Mouse (Mus musculus) CH12.LX (cell line): ENCODE results near the gene Fchsd2. TPM values are rescaled to one million over a fixed set of nuclear protein-coding genes. Genes with fewer than 3 reads are reported as not detected.

Experiments used
- DNase-seq: peaks from one replicate; pipeline ENCODE4 v3.0.0-alpha.2; 2013; ENCODE audit errors: extremely low read depth
- H3K27ac ChIP-seq: 2 replicates; pipeline ENCODE4 v1.5.1; 2012; ENCODE audit warnings: low read depth, mild to moderate bottlenecking, control low read depth, moderate library complexity; ENCODE audit not compliant: insufficient read depth
- H3K27me3 ChIP-seq: replicated peaks from 2 replicates; pipeline ENCODE3; 2012; ENCODE audit warnings: inconsistent platforms
- H3K36me3 ChIP-seq, 2 experiments: replicated peaks in 1 of 2; 2 replicates each; pipeline versions ENCODE3 to v1.6.1; 2012; ENCODE audit warnings: inconsistent platforms in 1 of 2, low read length in 1 of 2, mild to moderate bottlenecking in 1 of 2, mixed read lengths in 1 of 2, moderate library complexity in 1 of 2; ENCODE audit not compliant: control insufficient read depth in 1 of 2, insufficient read depth in 1 of 2
- H3K4me1 ChIP-seq, 2 experiments: 2 replicates each; pipeline ENCODE4 v1.6.1; 2012; ENCODE audit warnings: inconsistent platforms in 1 of 2, moderate library complexity in 1 of 2; ENCODE audit not compliant: insufficient read depth in 2 of 2, control insufficient read depth in 1 of 2
- H3K4me2 ChIP-seq: 2 replicates; pipeline ENCODE4 v1.6.1; 2012; ENCODE audit warnings: low read depth, mild to moderate bottlenecking, control low read depth; ENCODE audit not compliant: poor library complexity, insufficient read depth, severe bottlenecking
- H3K4me3 ChIP-seq, 3 experiments: fragments of 150-350 bp in 1 of 3; sonication (generic) in 1 of 3; replicated peaks in 1 of 3; 2 replicates each; pipeline versions ENCODE3 to v1.5.1; 2011 to 2012; ENCODE audit warnings: low read depth in 2 of 3, low read length in 2 of 3, mild to moderate bottlenecking in 2 of 3, moderate library complexity in 2 of 3, control low read depth in 1 of 3, improper control_type of control experiment in 1 of 3, inconsistent platforms in 1 of 3, mixed read lengths in 1 of 3; ENCODE audit not compliant: poor library complexity in 1 of 3
- H3K79me2 ChIP-seq: replicated peaks from 2 replicates; pipeline ENCODE4 v1.6.1; 2012; ENCODE audit warnings: mild to moderate bottlenecking, moderate library complexity; ENCODE audit not compliant: control insufficient read depth, poor library complexity, insufficient read depth, severe bottlenecking; ENCODE audit errors: extremely low read depth
- H3K9ac ChIP-seq: 2 replicates; pipeline ENCODE4 v1.6.1; 2012; ENCODE audit warnings: low read depth, mild to moderate bottlenecking, control low read depth, moderate library complexity; ENCODE audit not compliant: insufficient read depth
- H3K9me3 ChIP-seq: replicated peaks from 2 replicates; pipeline ENCODE3; 2012; ENCODE audit warnings: low read length, inconsistent platforms, mixed read lengths
- CHD1 ChIP-seq: IDR thresholded peaks from 2 replicates; pipeline ENCODE4 v1.6.1; 2012; ENCODE audit warnings: low read depth, low read length, improper control_type of control experiment, inconsistent platforms
- CHD2 ChIP-seq: IDR thresholded peaks from 2 replicates; pipeline ENCODE4 v1.6.1; 2011; ENCODE audit warnings: low read length, improper control_type of control experiment
- ELF1 ChIP-seq: IDR thresholded peaks from 2 replicates; pipeline ENCODE4 v1.6.1; 2014; ENCODE audit warnings: low read depth, mild to moderate bottlenecking, inconsistent platforms, low read length, improper control_type of control experiment
- MAZ ChIP-seq: IDR thresholded peaks from 2 replicates; pipeline ENCODE4 v1.6.1; 2012; ENCODE audit warnings: low read depth, mild to moderate bottlenecking, inconsistent platforms, low read length, improper control_type of control experiment, moderate library complexity
- MXI1 ChIP-seq: IDR thresholded peaks from 2 replicates; pipeline ENCODE4 v1.6.1; 2011; ENCODE audit warnings: mild to moderate bottlenecking, low read depth, low read length, improper control_type of control experiment
- SMC3 ChIP-seq: IDR thresholded peaks from 2 replicates; pipeline ENCODE4 v1.6.1; 2011; ENCODE audit warnings: low read depth, low read length, improper control_type of control experiment
- USF1 ChIP-seq: IDR thresholded peaks from 2 replicates; pipeline ENCODE4 v1.6.1; 2014; ENCODE audit warnings: low read depth, mild to moderate bottlenecking, inconsistent platforms, low read length, improper control_type of control experiment
- ZMIZ1 ChIP-seq: IDR thresholded peaks from 2 replicates; pipeline ENCODE4 v1.6.1; 2012; ENCODE audit warnings: low read depth, mild to moderate bottlenecking, inconsistent platforms, low read length, improper control_type of control experiment
- dilution Hi-C: fragments of 300-500 bp; cut with MboI; formaldehyde crosslinking; loops from 2 replicates; pipeline ENCODE4 v1.14.3; 2020; ENCODE audit warnings: low sequenced_read_pairs; ENCODE audit not compliant: extremely low pct_unique_long_range_greater_than_20kb, extremely low pct_ligation_motif_present
- in situ Hi-C: fragments of 300-500 bp; cut with MboI; formaldehyde crosslinking; loops from 3 replicates; pipeline ENCODE4 v1.14.3; 2019; ENCODE audit warnings: low sequenced_read_pairs, low pct_ligation_motif_present, low pct_unique_long_range_greater_than_20kb, mixed read lengths
- polyA plus RNA-seq: library from polyadenylated mRNA; unstranded; fragments of >175 nt; gene quantifications from 2 replicates; pipeline ENCODE4 v1.2.1, GENCODE M21; 2012; ENCODE audit warnings: low read depth; ENCODE audit not compliant: insufficient read length
- total RNA-seq, 2 experiments: library from RNA; depleted of rRNA; stranded (reverse); fragments of 300-350 nt in 1 of 2; fragments of >200 nt in 1 of 2; gene quantifications; 2 replicates each; pipeline ENCODE4 v1.2.3; 2012 to 2014

Gene Fchsd2
- total and polyA plus RNA-seq, 3 experiments = 23.8 to 38.2 (median 25.5) TPM

DNA sequence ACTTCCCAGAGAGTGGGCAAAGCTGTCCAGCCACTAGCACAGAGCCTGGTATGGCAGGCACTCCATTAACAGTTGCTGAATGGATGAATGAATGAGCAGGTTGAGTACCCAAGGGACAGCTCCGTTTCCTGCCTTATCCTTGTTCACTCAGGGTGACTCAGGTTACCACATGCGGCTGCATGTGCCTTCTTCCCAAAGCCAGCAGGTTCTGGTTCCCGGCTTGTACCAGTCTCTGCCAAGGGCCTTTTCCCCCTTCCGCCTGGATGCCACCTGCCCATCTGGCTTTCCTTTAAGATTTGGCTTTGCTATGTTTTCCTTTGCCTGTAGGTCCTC is 238.1 kb downstream of the Fchsd2 start:
- peaks cover 0 to 15% of the 10 kb centered on the region in 2 experiments; a peak in 2 of 4 replicates for H3K4me1 ChIP-seq
- peaks cover 3% of the 10 kb centered on the region for H3K27me3 ChIP-seq
- no peak overlapping the region for H3K9ac ChIP-seq
- no peaks in the 10 kb centered on the region for H3K79me2 ChIP-seq
- in situ Hi-C loops (no loop called here), dilution Hi-C loops (no loop called here)
- no peak for TF ChIP-seq USF1
- no peak for TF ChIP-seq SMC3
- no peak for TF ChIP-seq CHD1
- DNase-seq = no peak
- H3K4me2 ChIP-seq = no peak overlapping the region
- no peak overlapping the region for H3K27ac ChIP-seq
- H3K4me3 ChIP-seq = no peak overlapping the region
- H3K36me3 ChIP-seq = no peaks in the 10 kb centered on the region
- H3K9me3 ChIP-seq = no peaks in the 10 kb centered on the region

DNA sequence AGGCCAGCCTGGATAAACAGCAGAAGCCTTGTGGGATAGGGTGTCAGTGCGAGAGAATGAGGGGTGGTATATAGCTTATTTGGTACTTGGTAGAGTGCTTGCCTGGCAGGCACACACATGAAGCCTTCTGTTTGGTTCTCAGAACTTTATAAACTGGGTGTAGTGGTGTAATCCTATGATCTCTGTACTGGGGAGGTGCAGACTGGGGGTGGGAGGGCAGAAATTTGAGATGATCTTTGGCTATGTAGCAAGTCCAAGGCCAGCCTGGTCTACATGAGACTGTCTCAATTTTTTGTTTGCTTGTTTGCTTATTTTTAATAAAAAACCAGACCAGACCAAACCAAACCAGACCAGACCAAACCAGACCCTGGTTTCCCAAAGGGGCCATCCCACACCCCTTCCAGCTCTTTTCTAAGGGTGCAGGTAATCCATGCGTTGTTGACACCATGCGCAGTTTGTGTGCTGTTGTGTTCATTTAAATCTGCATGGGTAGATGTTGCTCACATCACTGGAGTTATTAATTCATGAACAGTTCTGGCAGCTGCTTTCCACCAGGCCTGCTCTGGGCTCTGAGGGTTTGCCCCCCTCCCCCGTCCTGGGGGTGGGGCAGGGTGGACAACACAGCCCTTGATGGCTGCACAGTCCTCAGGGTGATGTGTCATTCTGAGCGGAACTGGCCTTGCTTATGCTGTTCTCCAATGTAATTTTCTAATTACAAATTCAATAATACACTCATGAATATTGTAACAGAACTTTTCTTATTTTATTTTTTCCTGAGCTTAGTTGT is 239.6 kb downstream of the Fchsd2 start:
- no peaks in the 10 kb centered on the region for H3K79me2 ChIP-seq
- no peak for DNase-seq
- TF ChIP-seq ZMIZ1 (no peak), CHD2 (no peak), MAZ (no peak), ELF1 (no peak), MXI1 (no peak)
- no peak overlapping the region for H3K4me3 ChIP-seq
- no peak overlapping the region for H3K9ac ChIP-seq
- H3K36me3 ChIP-seq = no peaks in the 10 kb centered on the region
- peaks cover 0 to 4% of the 10 kb centered on the region in 2 experiments; a peak in 1 of 4 replicates for H3K4me1 ChIP-seq
- H3K27me3 ChIP-seq = no peaks in the 10 kb centered on the region
- in situ Hi-C loops = no loop called here
- dilution Hi-C loops = no loop called here
- H3K9me3 ChIP-seq = no peaks in the 10 kb centered on the region
- H3K27ac ChIP-seq = no peak overlapping the region
- H3K4me2 ChIP-seq = no peak overlapping the region

Other genes starting within 250 kb of the Fchsd2 start
- gene Relt, start 229.4 kb upstream of the Fchsd2 start, total RNA-seq (2012; rRNA removed) = 27.7 and 29.9 TPM in 2 replicates
- 24.5 and 25.7 TPM in 2 replicates for gene Relt, start 229.4 kb upstream of the Fchsd2 start, total RNA-seq (2014; rRNA removed)
- gene Relt, start 229.4 kb upstream of the Fchsd2 start, polyA plus RNA-seq = 24.9 and 31.1 TPM in 2 replicates
- 4.6 and 6.7 TPM in 2 replicates for gene Arhgef17, start 160.8 kb upstream of the Fchsd2 start, total RNA-seq (2012; rRNA removed)
- gene Arhgef17, start 160.8 kb upstream of the Fchsd2 start, total RNA-seq (2014; rRNA removed) = 2.3 and 2.6 TPM in 2 replicates
- 5.2 and 5.6 TPM in 2 replicates for gene Arhgef17, start 160.8 kb upstream of the Fchsd2 start, polyA plus RNA-seq
- gene P2ry6, start 118.2 kb upstream of the Fchsd2 start, total RNA-seq (2012; rRNA removed) = 0.17 TPM in 1 of 2 replicates, not detected in the other
- gene P2ry6, start 118.2 kb upstream of the Fchsd2 start, total RNA-seq (2014; rRNA removed) = not detected in 2 replicates
- 0.45 and 1.5 TPM in 2 replicates for gene P2ry6, start 118.2 kb upstream of the Fchsd2 start, polyA plus RNA-seq
- gene P2ry2, start 80.0 kb upstream of the Fchsd2 start, total RNA-seq (2012; rRNA removed) = 1.5 and 1.7 TPM in 2 replicates
- 0.54 and 0.87 TPM in 2 replicates for gene P2ry2, start 80.0 kb upstream of the Fchsd2 start, total RNA-seq (2014; rRNA removed)
- 1.4 and 1.9 TPM in 2 replicates for gene P2ry2, start 80.0 kb upstream of the Fchsd2 start, polyA plus RNA-seq
- gene Atg16l2, start 209.4 kb downstream of the Fchsd2 start, total RNA-seq (2012; rRNA removed) = 28.6 and 43.8 TPM in 2 replicates
- gene Atg16l2, start 209.4 kb downstream of the Fchsd2 start, total RNA-seq (2014; rRNA removed) = 15.4 and 19.3 TPM in 2 replicates
- 12.7 and 14.9 TPM in 2 replicates for gene Atg16l2, start 209.4 kb downstream of the Fchsd2 start, polyA plus RNA-seq
- gene Stard10, start 224.2 kb downstream of the Fchsd2 start, total RNA-seq (2012; rRNA removed) = 7.8 and 12.7 TPM in 2 replicates
- gene Stard10, start 224.2 kb downstream of the Fchsd2 start, total RNA-seq (2014; rRNA removed) = 1.4 and 2.4 TPM in 2 replicates
- 6.7 and 7.9 TPM in 2 replicates for gene Stard10, start 224.2 kb downstream of the Fchsd2 start, polyA plus RNA-seq